Mouse (Mus musculus): ENCODE measurements around the gene Klre1. TPM values are rescaled to one million over a fixed set of nuclear protein-coding genes. Genes with fewer than 3 reads are reported as not detected.
"Not testable (repeated sequence)": the region's sequence is repeated elsewhere in the genome, so short reads cannot be mapped to it uniquely, and the experiment has no call there.

The Klre1 gene
- polyA plus RNA-seq, 1 experiment from 2014 or later = not detected

DNA sequence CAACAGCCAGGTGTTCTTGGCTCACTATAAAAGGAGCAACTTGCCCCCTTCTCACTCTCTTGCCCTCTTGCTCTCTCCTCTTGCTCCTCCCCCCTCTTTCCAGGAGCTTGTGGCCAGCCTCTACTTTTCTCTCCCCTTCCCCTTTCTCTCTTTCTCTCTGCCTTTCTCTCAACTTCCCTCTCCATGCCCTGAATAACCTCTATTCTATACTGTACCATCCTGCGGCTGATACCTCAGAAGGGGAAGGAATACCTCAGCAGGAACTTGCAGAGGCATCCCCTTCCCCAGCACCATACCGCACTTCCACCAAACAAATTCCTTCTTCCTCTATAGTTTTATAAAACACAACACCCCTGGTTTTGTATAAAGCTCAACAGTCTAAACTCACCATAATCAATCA, 12.4 kb upstream of the Klre1 start:
- H3K4me2 ChIP-seq (ENCODE audit: low read depth, low read length) = no peak overlapping the region
- 55% methylated on average over 2 of the region's 2 CpGs for WGBS
- H3K36me3 ChIP-seq (ENCODE audit: control insufficient read depth, insufficient read depth) = no peaks in the 10 kb centered on the region
- H3K27ac ChIP-seq (ENCODE audit: low read length) = no peak overlapping the region
- no peaks in the 10 kb centered on the region for H3K27me3 ChIP-seq (ENCODE audit: control insufficient read depth, insufficient read depth, low read length)
- ATAC-seq (replicated peaks; ENCODE audit: extremely low read depth, insufficient read depth, low FRiP score) = no peak
- H3K4me1 ChIP-seq (ENCODE audit: control insufficient read depth, insufficient read depth, low read length) = no peaks in the 10 kb centered on the region
- H3K4me3 ChIP-seq (ENCODE audit: low read length) = no peak overlapping the region
- no peak overlapping the region for H3K9ac ChIP-seq (ENCODE audit: low read length)
- H3K9me3 ChIP-seq (replicated peaks; ENCODE audit: control insufficient read depth, low read length) = no peaks in the 10 kb centered on the region

DNA sequence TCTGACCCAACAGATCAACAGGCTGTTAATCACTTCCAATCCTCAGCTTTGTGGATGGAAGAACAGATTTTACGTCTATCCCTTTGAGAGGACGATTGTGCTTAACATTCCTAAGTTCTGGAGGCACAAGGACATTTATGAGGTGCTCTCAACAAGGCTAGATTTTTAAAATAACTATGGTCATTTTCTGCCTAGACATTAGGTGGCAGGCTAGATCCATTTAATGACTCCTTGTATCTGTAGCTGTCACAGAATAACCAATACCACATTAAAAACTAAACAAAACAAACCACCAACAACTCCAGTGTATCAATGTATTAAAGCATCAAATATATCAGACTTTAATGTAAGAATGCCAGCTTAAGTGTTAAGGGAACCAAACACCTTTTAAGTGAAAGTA, 2.4 kb upstream of the Klre1 start:
- Histone ChIP-seq H3K4me3 (ENCODE audit: low read length) (no peak overlapping the region), H3K27ac (ENCODE audit: low read length) (no peak overlapping the region), H3K9me3 (replicated peaks; ENCODE audit: control insufficient read depth, low read length) (no peaks in the 10 kb centered on the region), H3K9ac (ENCODE audit: low read length) (no peak overlapping the region), H3K4me2 (ENCODE audit: low read depth, low read length) (no peak overlapping the region), H3K27me3 (ENCODE audit: control insufficient read depth, insufficient read depth, low read length) (no peaks in the 10 kb centered on the region), H3K36me3 (ENCODE audit: control insufficient read depth, insufficient read depth) (no peaks in the 10 kb centered on the region), H3K4me1 (ENCODE audit: control insufficient read depth, insufficient read depth, low read length) (no peaks in the 10 kb centered on the region)
- 20% methylated on average over 2 of the region's 2 CpGs for WGBS
- no peak for ATAC-seq (replicated peaks; ENCODE audit: extremely low read depth, insufficient read depth, low FRiP score)

DNA sequence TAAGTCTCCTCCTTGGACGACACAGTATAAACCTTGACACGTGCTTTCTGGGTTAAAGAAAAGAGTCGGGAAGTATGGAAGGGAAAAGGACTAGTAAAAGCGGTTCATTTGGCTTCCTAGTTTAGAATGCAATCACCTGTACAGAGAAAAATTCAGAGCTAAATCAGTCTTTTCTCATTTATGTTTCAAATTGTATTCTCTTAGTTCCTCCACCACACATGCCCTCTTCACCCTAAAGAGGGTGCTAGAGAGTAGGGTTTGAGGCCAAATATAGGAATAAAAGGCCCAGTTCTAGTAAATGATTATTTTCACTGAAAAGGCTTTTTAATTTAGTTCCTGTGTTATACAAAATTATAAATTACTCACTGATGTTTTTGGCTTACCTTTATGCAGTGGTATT, 3.6 kb downstream of the Klre1 start:
- H3K9ac ChIP-seq (ENCODE audit: low read length) = no peak overlapping the region
- H3K27ac ChIP-seq (ENCODE audit: low read length) = no peak overlapping the region
- H3K27me3 ChIP-seq (ENCODE audit: control insufficient read depth, insufficient read depth, low read length) = no peaks in the 10 kb centered on the region
- no peak overlapping the region for H3K4me2 ChIP-seq (ENCODE audit: low read depth, low read length)
- WGBS = 56% methylated on average over 4 of the region's 4 CpGs
- H3K36me3 ChIP-seq (ENCODE audit: control insufficient read depth, insufficient read depth) = no peaks in the 10 kb centered on the region
- no peak for ATAC-seq (replicated peaks; ENCODE audit: extremely low read depth, insufficient read depth, low FRiP score)
- no peaks in the 10 kb centered on the region for H3K4me1 ChIP-seq (ENCODE audit: control insufficient read depth, insufficient read depth, low read length)
- H3K9me3 ChIP-seq (replicated peaks; ENCODE audit: control insufficient read depth, low read length) = no peaks in the 10 kb centered on the region
- H3K4me3 ChIP-seq (ENCODE audit: low read length) = no peak overlapping the region

DNA sequence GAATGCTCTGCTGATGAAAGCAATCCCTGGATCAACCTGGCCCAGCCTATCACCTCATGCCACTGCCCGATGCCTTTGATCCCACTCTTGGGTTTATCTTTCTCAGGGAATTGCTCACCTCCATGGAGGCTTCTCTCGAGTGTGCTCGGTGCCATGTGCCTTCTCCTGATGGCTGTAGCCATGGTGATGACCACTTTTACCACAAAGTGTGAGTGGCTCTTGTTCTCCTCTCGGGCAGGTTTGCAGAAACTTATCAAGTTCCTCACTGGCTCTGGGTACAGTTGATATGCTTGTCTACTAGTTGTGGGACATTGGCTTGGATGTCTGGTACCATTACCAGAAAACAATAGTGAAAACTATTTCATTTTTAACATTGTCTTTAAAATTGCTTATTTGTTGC, 4.2 kb downstream of the Klre1 start:
- Histone ChIP-seq H3K27ac (ENCODE audit: low read length) (no peak overlapping the region), H3K4me3 (ENCODE audit: low read length) (no peak overlapping the region), H3K4me1 (ENCODE audit: control insufficient read depth, insufficient read depth, low read length) (no peaks in the 10 kb centered on the region), H3K27me3 (ENCODE audit: control insufficient read depth, insufficient read depth, low read length) (no peaks in the 10 kb centered on the region), H3K4me2 (ENCODE audit: low read depth, low read length) (no peak overlapping the region), H3K9ac (ENCODE audit: low read length) (no peak overlapping the region), H3K9me3 (replicated peaks; ENCODE audit: control insufficient read depth, low read length) (no peaks in the 10 kb centered on the region), H3K36me3 (ENCODE audit: control insufficient read depth, insufficient read depth) (no peaks in the 10 kb centered on the region)
- ATAC-seq (replicated peaks; ENCODE audit: extremely low read depth, insufficient read depth, low FRiP score) = no peak
- WGBS = 52% methylated on average over 4 of the region's 4 CpGs

DNA sequence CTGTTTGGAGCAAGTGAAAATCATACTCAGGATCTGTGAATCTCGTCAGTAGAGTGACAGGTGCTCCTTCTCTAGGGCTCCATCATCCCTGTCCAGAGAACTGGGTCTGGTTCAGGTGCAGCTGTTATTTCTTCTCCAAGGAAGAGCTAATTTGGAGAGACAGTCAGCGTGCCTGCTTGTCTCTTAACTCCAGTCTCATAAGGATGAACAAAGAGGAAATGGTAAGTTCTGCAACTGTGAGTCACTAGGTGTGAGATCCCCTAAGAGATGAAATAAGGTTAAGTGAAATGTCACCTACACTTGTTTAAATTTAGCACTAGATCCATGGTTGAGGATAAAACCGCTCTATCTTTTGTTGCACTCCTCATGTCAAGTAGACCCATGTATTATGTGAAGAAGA, 5.3 kb downstream of the Klre1 start:
- no peak for ATAC-seq (replicated peaks; ENCODE audit: extremely low read depth, insufficient read depth, low FRiP score)
- 66% methylated on average over 3 of the region's 3 CpGs for WGBS
- no peak overlapping the region for H3K4me2 ChIP-seq (ENCODE audit: low read depth, low read length)
- no peaks in the 10 kb centered on the region for H3K4me1 ChIP-seq (ENCODE audit: control insufficient read depth, insufficient read depth, low read length)
- no peaks in the 10 kb centered on the region for H3K36me3 ChIP-seq (ENCODE audit: control insufficient read depth, insufficient read depth)
- no peak overlapping the region for H3K9ac ChIP-seq (ENCODE audit: low read length)
- no peak overlapping the region for H3K4me3 ChIP-seq (ENCODE audit: low read length)
- no peak overlapping the region for H3K27ac ChIP-seq (ENCODE audit: low read length)
- no peaks in the 10 kb centered on the region for H3K27me3 ChIP-seq (ENCODE audit: control insufficient read depth, insufficient read depth, low read length)
- no peaks in the 10 kb centered on the region for H3K9me3 ChIP-seq (replicated peaks; ENCODE audit: control insufficient read depth, low read length)

DNA sequence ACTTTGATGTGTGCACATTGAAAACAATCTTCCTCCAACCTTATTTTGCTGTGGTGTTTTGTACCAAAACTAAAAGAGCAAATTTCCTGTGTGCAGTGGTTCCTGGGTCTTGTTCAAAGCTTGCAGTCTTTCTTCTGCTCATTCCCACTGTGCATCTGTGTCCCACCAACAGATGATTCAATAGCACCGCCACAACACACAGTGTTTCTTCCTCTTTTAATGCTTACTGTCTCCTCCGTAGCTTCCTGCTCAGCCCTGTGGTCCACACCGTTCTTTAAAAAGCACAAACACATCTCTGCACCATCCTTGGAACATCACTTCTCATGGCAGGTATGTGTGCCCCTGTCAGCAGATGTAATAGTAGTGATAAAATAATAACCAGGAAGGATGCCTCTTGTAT, 13.8 kb downstream of the Klre1 start, which contains the start of gene Klrd1:
Gene Klrd1 (plus strand): TSS at position 275 of the 400 bp plus-strand sequence.
- Histone ChIP-seq H3K27ac (ENCODE audit: low read length) (no peak within 1 kb of the TSS), H3K4me1 (ENCODE audit: control insufficient read depth, insufficient read depth, low read length) (no peaks in the 10 kb centered on the region), H3K4me2 (ENCODE audit: low read depth, low read length) (no peak within 1 kb of the TSS), H3K27me3 (ENCODE audit: control insufficient read depth, insufficient read depth, low read length) (no peaks in the 10 kb centered on the region), H3K9me3 (replicated peaks; ENCODE audit: control insufficient read depth, low read length) (no peaks in the 10 kb centered on the region), H3K4me3 (ENCODE audit: low read length) (no peak within 1 kb of the TSS), H3K9ac (ENCODE audit: low read length) (no peak within 1 kb of the TSS), H3K36me3 (ENCODE audit: control insufficient read depth, insufficient read depth) (no peaks in the 10 kb centered on the region)
- ATAC-seq (replicated peaks; ENCODE audit: extremely low read depth, insufficient read depth, low FRiP score) = no peak
- 63% methylated on average over 3 of the region's 3 CpGs for WGBS

DNA sequence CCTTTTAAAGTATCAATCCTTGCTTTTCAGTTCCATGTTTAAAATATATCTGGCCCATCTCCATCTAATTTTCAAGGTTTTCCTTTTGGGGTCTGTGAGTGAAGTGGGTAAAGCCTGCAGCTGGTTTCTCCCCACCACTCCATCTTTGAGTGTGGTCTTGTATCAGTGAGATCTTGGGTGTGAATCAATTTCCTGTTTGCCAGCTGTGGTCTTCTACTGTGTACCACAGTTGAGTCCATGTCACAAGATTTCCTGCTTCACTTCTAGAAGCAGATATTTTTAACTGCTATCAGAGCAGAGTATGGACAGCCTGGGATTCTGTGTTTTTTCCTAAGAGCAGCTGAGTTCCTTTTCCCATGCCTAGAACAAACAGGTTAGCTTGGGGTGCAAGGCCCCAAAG, 30.7 kb downstream of the Klre1 start:
- Histone ChIP-seq H3K36me3 (ENCODE audit: control insufficient read depth, insufficient read depth) (no peaks in the 10 kb centered on the region), H3K27me3 (ENCODE audit: control insufficient read depth, insufficient read depth, low read length) (no peaks in the 10 kb centered on the region), H3K4me3 (ENCODE audit: low read length) (no peak overlapping the region), H3K4me1 (ENCODE audit: control insufficient read depth, insufficient read depth, low read length) (no peaks in the 10 kb centered on the region), H3K9me3 (replicated peaks; ENCODE audit: control insufficient read depth, low read length) (no peaks in the 10 kb centered on the region), H3K27ac (ENCODE audit: low read length) (no peak overlapping the region), H3K4me2 (ENCODE audit: low read depth, low read length) (no peak overlapping the region), H3K9ac (ENCODE audit: low read length) (no peak overlapping the region)
- ATAC-seq (replicated peaks; ENCODE audit: extremely low read depth, insufficient read depth, low FRiP score) = no peak

DNA sequence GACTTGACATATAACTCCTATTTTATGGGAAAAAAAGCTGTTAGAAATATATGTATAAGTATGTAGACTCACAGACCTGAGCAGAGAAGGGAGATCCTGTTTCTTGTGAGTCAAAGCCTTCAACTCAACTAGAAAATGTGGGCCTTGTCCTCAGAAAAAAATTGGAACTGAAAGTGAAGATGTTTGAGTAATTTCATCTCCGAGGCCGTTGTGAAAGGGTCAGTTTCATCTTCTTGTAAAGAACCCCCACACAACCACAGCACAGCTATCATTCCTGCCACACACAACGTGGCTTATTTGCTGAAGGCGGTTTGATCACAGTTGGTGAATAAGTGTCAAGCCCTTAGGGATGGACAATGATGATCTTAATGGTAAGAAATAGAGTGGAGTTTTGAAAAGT, 46.0 kb downstream of the Klre1 start, which contains the start of gene Klrk1:
Gene Klrk1 (minus strand): TSS at position 130 of the 400 bp plus-strand sequence.
- no peaks in the 10 kb centered on the region for H3K9me3 ChIP-seq (replicated peaks; ENCODE audit: control insufficient read depth, low read length)
- no peak within 1 kb of the TSS for H3K9ac ChIP-seq (ENCODE audit: low read length)
- WGBS = 69% methylated on average over 4 of the region's 4 CpGs
- no peaks in the 10 kb centered on the region for H3K36me3 ChIP-seq (ENCODE audit: control insufficient read depth, insufficient read depth)
- H3K27me3 ChIP-seq (ENCODE audit: control insufficient read depth, insufficient read depth, low read length) = no peaks in the 10 kb centered on the region
- no peak for ATAC-seq (replicated peaks; ENCODE audit: extremely low read depth, insufficient read depth, low FRiP score)
- H3K4me3 ChIP-seq (ENCODE audit: low read length) = no peak within 1 kb of the TSS
- no peak within 1 kb of the TSS for H3K4me2 ChIP-seq (ENCODE audit: low read depth, low read length)
- no peaks in the 10 kb centered on the region for H3K4me1 ChIP-seq (ENCODE audit: control insufficient read depth, insufficient read depth, low read length)
- no peak within 1 kb of the TSS for H3K27ac ChIP-seq (ENCODE audit: low read length)

DNA sequence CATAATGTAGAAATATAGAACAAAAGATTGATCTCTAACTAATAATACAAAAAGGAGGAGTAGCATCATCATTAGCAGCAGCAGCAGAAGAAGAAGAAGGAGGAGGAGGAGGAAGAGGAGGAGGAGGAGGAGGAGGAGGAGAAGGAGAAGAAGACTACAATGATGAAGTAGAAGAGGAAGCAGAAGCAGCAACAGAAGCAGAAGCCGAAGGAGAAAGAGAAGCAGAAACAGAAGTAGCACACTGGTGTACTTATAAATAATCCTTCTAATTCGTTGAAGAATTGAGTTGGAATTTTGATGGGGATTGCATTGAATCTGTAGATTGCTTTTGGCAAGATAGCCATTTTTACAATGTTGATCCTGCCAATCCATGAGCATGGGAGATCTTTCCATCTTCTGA, 53.3 kb downstream of the Klre1 start:
- not testable (repeated sequence) for H3K27ac ChIP-seq (ENCODE audit: low read length); H3K9ac ChIP-seq (ENCODE audit: low read length); H3K9me3 ChIP-seq (replicated peaks; ENCODE audit: control insufficient read depth, low read length); H3K4me3 ChIP-seq (ENCODE audit: low read length); H3K36me3 ChIP-seq (ENCODE audit: control insufficient read depth, insufficient read depth); H3K27me3 ChIP-seq (ENCODE audit: control insufficient read depth, insufficient read depth, low read length); H3K4me2 ChIP-seq (ENCODE audit: low read depth, low read length); H3K4me1 ChIP-seq (ENCODE audit: control insufficient read depth, insufficient read depth, low read length); ATAC-seq (replicated peaks; ENCODE audit: extremely low read depth, insufficient read depth, low FRiP score)
- WGBS = 63% methylated on average over 2 of the region's 2 CpGs
